Mouse (Mus musculus): ENCODE results near the gene Afap1.

DNA sequence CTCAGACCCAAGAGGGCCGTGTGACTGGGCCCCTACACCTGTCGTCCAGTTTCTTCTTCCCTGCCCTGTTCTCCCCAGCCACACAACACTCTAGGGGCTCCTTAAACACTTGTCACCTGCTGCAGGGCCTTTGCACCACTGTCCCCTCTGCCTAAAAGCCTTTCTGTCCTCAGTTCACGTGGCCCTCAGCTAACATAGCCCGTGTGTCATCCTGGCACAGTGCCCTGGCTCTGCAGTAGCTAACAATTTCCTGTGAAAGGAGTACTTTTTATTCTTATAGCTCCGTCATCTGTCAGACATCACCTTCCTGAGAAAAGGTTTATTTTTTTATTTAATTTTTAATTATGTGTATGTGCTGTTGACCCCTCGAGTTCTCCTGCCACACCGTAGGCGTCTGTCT, 68.2 kb downstream of the Afap1 start:
- no peak for TF ChIP-seq CTCF (IDR thresholded peaks at IDR 0.05; ENCODE audit: extremely low read depth, insufficient read depth, low read length)
- TF ChIP-seq POLR2A (IDR thresholded peaks at IDR 0.05; ENCODE audit: extremely low read depth, insufficient read depth, low read length): no peak
